Mouse (Mus musculus) testis, adult 2 months (tissue): ENCODE measurements around the gene Upp2.

Experiments used
- CTCF ChIP-seq: fragments of 200-500 bp; IDR thresholded peaks from 2 replicates; pipeline ENCODE4 v1.5.1; 2012; ENCODE audit warnings: low read depth, mild to moderate bottlenecking, inconsistent platforms, low read length, moderate library complexity; ENCODE audit not compliant: control insufficient read depth, insufficient read depth, insufficient replicate concordance
- POLR2A ChIP-seq: fragments of 200-500 bp; IDR thresholded peaks from 2 replicates; pipeline ENCODE4 v1.6.1; 2012; ENCODE audit warnings: low read depth, mild to moderate bottlenecking, inconsistent platforms, low read length, moderate library complexity; ENCODE audit not compliant: control insufficient read depth

DNA sequence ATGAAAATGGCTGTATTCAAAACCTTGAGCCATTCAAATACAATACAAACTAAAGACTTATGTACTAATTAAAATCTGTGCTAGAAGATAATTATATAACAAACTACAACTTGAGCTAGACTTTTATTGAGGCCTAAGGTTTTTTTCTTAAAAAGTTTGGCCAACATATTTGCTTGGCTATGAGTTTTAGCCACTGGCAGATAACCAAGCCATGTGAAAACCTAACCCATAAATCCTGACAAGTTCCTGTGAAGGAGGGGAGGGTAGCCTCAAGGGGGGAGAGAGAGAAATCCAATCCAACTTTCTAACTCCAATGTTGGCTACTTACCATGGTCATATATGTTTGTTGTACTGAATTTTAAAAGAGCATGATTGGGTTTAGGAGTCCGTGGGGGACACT is 48.6 kb upstream of the Upp2 start:
- TF ChIP-seq CTCF (no peak), POLR2A (no peak)
